Mouse (Mus musculus): ENCODE results near the gene Pnpla6.
A peak's percentile ranks its signal among the peaks of the same experiment; 100 is the strongest.

Gene Pnpla6

GRCm38 (mm10) chr8:3515260-3515671 is at the start of gene Pnpla6:
Pnpla6 (plus strand) TSS chr8:3515384.
- DNase-seq (ENCODE audit: low spot score) = peak; percentile 91

GRCm38 (mm10) chr8:3467006-3467885 is 47.9 kb upstream of the Pnpla6 start, which contains the start of gene Pex11g:
Pex11g (minus strand) TSS chr8:3467680.
- peak; percentile 93 for DNase-seq (ENCODE audit: low spot score)

DNA sequence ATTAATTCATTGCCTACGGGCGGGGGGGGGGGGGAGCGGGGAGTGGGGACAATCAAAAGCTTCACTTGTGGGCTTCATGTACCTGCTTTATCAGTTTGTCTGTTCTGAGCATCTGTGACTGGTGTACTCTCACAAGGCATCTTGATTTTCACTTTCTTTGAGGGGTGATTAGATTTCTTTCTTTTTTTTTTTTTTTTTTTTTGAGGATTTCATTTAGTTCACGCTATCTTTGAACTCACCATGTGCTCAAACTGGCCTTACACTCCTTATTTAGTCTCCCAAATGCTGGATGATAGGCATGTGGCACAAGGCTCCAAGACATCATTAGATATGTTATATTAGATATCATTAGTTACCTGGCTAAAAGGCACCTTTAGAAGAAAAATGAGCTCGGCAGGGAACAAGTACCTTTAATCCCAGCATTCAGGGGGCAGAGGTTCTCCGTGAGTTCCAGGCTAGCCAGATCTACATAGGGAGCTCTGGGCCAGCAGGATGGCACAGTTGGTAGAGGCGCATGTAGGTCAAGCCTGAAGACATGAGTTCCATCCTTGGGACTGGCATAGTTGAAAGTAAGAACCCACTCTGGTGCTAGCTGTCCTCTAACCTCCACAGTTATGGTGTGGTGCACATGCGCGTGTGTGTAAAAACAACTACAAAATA is 47.2 kb upstream of the Pnpla6 start:
- DNase-seq (ENCODE audit: low spot score) = no peak

DNA sequence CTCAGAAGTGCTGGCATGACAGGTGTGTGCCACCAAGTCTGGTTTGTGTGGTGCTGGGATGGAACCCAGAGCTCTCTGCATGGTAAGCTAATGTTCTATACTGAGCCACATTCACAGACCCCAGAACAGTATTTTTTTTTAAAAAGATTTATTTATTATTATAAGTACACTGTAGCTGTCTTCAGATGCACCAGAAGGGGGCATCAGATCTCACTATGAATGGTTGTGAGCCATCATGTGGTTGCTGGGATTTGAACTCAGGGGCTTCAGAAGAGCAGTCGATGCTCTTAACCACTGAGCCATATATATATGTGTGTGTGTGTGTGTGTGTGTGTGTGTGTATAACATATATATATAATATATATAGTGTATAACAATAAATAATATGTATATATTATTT is 46.3 kb upstream of the Pnpla6 start:
- no peak for DNase-seq (ENCODE audit: low spot score)

DNA sequence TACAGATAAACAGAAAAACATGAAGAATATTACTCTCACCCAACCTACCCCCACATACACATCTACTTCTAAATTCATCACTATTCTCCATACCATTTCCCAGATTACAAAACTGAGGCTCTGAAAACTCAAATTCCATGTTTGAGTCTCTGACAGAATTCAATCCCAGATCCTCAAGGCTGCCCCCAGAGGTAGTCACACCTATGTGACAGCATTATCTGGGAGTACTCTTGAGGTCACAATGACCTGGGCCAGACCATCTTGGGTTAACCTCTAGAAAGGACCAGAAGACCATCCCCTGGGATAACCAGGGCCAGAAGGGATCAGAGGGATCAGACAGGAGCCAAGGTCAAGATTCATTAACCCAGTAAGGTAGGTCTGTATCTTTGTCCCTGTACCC is 44.6 kb upstream of the Pnpla6 start, which contains the start of gene Tex45:
Gene Tex45 (plus strand): TSS at position 301 of the 400 bp plus-strand sequence.
- DNase-seq (ENCODE audit: low spot score) = no peak

DNA sequence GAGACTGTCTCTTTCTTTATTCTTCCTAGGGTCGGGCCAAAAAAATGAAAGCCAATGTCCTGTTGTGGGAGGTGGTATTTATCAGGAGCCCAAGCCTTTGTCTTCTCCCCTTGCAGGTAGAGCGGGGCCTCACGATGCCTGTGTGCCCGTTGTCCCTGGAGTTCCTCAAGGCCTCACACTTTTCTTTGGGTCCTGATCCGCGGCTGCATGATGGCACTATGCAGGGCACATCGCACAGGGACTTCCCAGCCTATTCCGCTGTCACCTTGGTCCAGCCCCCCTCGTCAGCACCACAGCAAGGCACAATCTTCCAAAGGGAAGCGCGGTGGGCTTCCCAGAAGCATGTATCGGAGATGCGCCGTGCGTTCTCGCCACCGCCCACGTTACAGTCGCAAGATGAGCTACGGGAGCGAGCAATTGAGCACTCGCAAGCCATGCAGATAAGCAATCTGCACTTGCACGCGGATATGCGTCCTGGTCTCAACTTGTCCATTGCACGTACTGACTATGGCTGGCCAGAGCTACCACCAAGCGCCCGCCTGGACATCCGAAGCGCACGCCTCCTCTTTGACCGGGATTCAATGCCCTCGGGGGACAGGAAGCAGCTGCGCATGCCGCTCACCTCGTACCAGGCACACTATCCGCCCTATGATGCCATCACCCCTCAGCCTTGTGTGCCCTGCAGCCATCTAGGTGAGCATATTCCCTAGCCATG is 39.3 kb upstream of the Pnpla6 start:
- no peak for DNase-seq (ENCODE audit: low spot score)

DNA sequence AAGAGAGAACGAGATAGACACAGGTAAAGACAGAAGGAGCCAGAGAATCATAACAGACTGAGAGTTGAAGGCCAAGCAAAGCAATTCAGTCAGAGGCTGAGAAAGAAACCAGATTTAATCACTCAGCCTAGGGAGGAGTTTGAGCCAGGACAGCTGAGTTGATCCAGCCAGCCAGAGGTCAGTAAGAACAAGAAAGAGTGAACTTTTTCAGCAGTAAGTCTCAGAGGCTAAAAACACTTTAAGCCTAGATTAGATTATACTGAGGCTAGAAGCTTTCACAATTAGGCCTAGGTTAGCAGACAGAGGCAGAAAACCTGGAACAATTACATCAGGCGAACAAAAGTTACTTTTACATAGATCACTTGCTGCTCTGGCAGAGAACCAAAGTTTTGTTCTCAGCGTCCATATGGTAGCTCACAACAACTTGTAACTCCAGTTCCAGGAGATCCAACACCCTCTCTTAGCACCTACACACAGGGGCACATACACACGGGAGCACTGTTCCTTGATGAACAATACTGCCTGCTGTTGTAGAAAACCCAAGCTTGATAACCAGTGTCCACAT is 34.9 kb upstream of the Pnpla6 start:
- no peak for DNase-seq (ENCODE audit: low spot score)

DNA sequence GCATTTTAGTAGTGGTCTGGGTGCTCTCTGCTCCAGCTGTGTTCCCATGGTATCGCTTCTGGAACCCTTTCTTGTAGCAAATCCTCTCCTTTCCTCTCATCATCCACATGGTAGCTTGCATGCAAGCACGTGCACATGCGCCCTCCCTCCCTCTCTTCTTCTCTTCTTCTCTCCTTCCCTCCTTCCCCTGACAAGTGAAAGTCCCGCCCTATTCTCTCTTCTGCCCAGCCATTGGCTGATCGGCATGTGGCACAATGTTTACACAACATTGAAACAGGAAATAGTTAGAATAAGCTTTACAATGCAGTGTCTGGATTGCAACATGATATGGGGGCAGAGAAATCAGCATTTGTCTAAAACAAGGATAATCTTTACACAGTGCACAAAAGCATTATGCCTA is 33.6 kb upstream of the Pnpla6 start:
- no peak for DNase-seq (ENCODE audit: low spot score)

DNA sequence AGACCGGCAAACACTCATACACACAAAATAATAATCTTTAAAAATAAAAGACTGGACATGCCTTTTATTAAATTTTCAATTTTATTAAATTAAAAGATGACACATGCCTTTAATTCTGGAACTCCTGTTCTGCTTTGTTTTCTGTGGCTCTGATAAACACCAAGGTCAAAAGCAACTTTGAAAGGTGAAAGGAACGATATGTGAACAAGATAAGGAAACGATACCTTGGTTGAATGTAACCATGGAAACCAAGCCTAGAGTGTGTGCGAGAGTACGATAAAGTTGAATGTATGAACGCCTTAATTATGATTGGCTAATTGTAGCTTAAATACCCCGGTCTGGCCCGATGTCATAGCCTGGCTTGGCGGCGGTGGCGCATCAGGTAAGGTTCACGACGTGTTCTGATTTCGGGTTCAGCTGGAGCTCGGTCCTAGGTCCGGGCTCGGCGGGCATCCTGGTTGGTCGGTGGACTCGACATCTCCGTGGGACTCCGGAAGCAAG is 32.9 kb upstream of the Pnpla6 start:
- no peak for DNase-seq (ENCODE audit: low spot score)

- no peak for DNase-seq (ENCODE audit: low spot score)
Observed at GRCm38 (mm10) chr8:3483546-3483945, 31.6 kb upstream of the Pnpla6 start.

GRCm38 (mm10) chr8:3485192-3485591 is 30.0 kb upstream of the Pnpla6 start:
- no peak for DNase-seq (ENCODE audit: low spot score)

- DNase-seq (ENCODE audit: low spot score) = peak; percentile 73
Observed at GRCm38 (mm10) chr8:3492901-3493844, 22.0 kb upstream of the Pnpla6 start, which contains the start of gene Zfp358. Zfp358 (plus strand) TSS chr8:3493138.

- no peak for DNase-seq (ENCODE audit: low spot score)
Observed at GRCm38 (mm10) chr8:3493845-3494208, 21.4 kb upstream of the Pnpla6 start.

DNA sequence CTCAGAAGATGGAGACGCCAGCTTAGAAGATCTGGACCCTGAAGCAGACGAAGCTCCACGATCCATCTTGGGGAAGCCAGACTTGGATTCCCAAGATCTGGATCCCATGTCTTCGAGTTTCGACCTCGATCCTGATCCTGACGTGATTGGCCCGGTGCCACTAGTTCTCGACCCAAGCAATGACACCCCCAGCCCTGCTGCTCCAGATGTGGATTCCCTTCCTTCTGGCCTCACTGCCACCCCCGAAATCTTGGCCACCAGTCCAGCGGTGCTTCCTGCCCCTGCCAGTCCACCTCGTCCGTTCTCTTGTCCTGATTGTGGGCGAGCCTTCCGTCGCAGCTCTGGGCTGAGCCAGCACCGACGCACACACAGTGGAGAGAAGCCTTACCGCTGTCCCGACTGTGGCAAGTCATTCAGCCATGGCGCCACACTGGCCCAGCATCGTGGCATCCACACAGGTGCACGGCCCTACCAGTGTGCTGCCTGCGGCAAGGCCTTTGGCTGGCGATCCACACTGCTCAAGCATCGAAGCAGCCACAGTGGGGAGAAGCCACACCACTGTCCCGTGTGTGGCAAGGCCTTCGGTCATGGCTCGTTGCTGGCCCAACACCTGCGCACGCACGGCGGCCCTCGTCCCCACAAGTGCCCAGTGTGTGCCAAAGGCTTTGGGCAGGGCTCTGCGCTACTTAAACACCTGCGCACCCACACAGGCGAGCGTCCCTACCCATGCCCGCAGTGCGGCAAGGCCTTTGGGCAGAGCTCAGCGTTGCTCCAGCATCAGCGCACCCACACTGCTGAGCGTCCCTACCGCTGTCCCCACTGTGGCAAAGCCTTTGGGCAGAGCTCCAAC is 19.4 kb upstream of the Pnpla6 start:
- DNase-seq (ENCODE audit: low spot score) = no peak

DNA sequence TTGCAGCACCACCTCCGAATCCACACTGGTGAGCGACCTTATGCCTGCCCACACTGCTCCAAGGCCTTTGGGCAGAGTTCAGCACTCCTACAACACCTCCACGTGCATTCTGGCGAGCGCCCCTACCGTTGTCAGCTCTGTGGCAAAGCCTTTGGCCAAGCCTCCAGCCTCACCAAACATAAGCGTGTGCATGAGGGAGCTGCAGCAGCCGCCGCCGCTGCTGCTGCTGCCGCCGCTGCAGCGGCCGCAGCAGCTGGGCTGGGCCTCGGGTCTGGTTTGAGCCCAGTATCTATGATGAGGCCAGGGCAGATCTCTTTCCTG is 18.8 kb upstream of the Pnpla6 start:
- DNase-seq (ENCODE audit: low spot score) = no peak

- no peak for DNase-seq (ENCODE audit: low spot score)
Observed at GRCm38 (mm10) chr8:3498583-3498982, 16.6 kb upstream of the Pnpla6 start.

DNA sequence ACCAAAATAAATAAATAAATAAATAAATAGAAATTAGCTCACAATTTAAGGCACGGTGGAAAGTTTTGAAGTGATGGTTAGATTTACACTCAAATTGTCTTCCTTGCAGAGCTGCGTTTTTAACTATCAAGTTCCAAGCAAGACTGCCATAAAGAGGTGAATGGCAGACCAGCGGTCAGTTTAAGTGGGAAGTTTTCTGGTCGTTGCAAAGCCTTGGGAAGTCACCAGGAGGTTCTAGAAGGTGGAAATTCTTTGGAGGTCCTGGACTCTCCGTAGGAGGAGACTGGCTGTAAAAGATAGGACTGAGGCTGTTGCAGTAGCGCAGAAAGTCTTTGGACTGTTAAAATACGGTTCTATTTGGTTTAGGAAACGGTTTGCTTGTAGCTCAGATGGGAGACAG is 15.4 kb upstream of the Pnpla6 start:
- DNase-seq (ENCODE audit: low spot score) = no peak

GRCm38 (mm10) chr8:3500235-3501090 is 14.7 kb upstream of the Pnpla6 start, which contains the start of gene Mcoln1:
Mcoln1 (plus strand) TSS chr8:3500457.
- DNase-seq (ENCODE audit: low spot score) = peak; percentile 98

DNA sequence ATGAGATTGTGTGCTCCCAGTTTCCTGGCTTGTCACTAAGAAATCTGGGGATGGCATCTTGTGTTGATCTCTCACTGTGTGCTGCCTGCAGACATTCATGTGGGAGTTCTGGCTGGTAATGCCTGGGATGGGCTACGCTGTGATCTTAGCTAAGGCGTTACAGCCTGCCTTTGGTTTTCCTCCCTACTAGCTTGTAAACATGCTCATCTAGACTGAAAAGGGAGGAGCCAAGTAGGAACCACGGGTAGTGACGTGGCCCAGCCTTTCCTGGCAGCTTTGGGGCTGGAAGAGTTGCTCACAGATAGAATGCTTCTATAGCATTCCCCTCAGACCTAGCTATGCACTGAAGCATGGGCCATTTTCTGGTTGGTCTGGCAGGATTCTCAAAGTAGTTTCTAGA is 13.0 kb upstream of the Pnpla6 start:
- no peak for DNase-seq (ENCODE audit: low spot score)

Data from layer of hippocampus, adult 11-12 months (tissue).